Mouse (Mus musculus) neural tube, embryonic 14.5 days (tissue): ENCODE measurements at regions not wholly inside any gene's neighbourhood (a gene's known extent, or its start where the extent isn't known, plus 50 kb on each side); places are given as distances from the start of the nearest gene placed in this dataset.

Source experiments
- ATAC-seq: fragments of 200-750 bp; cut with Nextera tagmentation; 2 replicates; pipeline ENCODE4 v1.8.0; 2017; ENCODE audit warnings: low read depth, mild to moderate bottlenecking, moderate TSS enrichment, moderate library complexity
- H3K27ac ChIP-seq: fragments of 300-500 bp; sonication (generic); 2 replicates; pipeline ENCODE4 v1.5.1; 2014; ENCODE audit warnings: low read depth, mild to moderate bottlenecking, control low read depth, low read length, moderate library complexity, mixed read lengths
- H3K27me3 ChIP-seq: fragments of 300-500 bp; sonication (generic); 2 replicates; pipeline ENCODE4 v1.6.1; 2014; ENCODE audit warnings: low read length; ENCODE audit not compliant: control insufficient read depth, insufficient read depth
- H3K36me3 ChIP-seq: fragments of 300-500 bp; sonication (generic); 2 replicates; pipeline ENCODE4 v1.6.1; 2014; ENCODE audit warnings: low read length, mixed read lengths; ENCODE audit not compliant: control insufficient read depth, insufficient read depth
- H3K4me1 ChIP-seq: fragments of 300-500 bp; sonication (generic); 2 replicates; pipeline ENCODE4 v1.6.1; 2014; ENCODE audit warnings: low read length; ENCODE audit not compliant: control insufficient read depth, insufficient read depth
- H3K4me2 ChIP-seq: fragments of 300-500 bp; sonication (generic); 2 replicates; pipeline ENCODE4 v1.6.1; 2014; ENCODE audit warnings: mild to moderate bottlenecking, low read depth, low read length, control low read depth
- H3K4me3 ChIP-seq: fragments of 300-500 bp; sonication (generic); 2 replicates; pipeline ENCODE4 v1.5.1; 2014; ENCODE audit warnings: low read depth, low read length, control low read depth, mixed read lengths
- H3K9ac ChIP-seq: fragments of 300-500 bp; sonication (generic); replicated peaks from 2 replicates; pipeline ENCODE4 v1.6.1; 2014; ENCODE audit warnings: low read depth, mild to moderate bottlenecking, control low read depth, low read length, mixed read lengths
- H3K9me3 ChIP-seq: fragments of 300-500 bp; sonication (generic); 2 replicates; pipeline ENCODE4 v1.6.1; 2016; ENCODE audit warnings: low read length; ENCODE audit not compliant: control insufficient read depth
- WGBS: fragments of 180-500 bp; shearing (Covaris S2); extraction: QIAGEN DNeasy Blood & Tissue Kit; methylation state at CpG from one replicate; pipeline ENCODE4 v1.1.7; 2014; 5-methylcytosine and 5-hydroxymethylcytosine counted together

DNA sequence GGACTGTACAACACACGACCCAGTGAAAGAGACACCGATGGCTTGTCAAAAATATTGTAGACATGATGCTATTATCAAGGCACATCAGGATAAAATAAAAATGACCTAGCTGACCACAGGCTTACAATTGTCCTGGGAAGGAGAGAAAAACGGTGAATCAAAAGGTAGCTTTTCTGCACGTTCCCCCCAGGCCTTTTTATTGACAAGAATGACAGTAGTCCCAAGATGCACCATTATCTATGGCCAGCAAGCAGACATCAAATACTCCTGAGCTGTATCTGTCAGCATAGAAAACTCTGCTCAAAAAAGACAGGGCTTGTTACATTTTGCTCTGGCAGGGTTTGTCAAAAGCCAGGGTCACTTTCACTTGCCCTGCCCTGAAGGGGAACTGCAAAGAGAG lies 1753.6 kb upstream of the Zeb2 start:
- Histone ChIP-seq H3K4me2 (no peak overlapping the region), H3K9me3 (no peaks in the 10 kb centered on the region), H3K27ac (no peak overlapping the region), H3K36me3 (no peaks in the 10 kb centered on the region), H3K4me3 (no peak overlapping the region), H3K27me3 (no peaks in the 10 kb centered on the region), H3K4me1 (no peaks in the 10 kb centered on the region), H3K9ac (no peak overlapping the region)
- ATAC-seq = no peak
- WGBS = 75% methylated on average over 4 of the region's 4 CpGs
